Mouse (Mus musculus): Measurements from ENCODE around the gene Slc13a2. TPM values are rescaled to one million over a fixed set of nuclear protein-coding genes. Genes with fewer than 3 reads are reported as not detected.

Gene Slc13a2
- polyA plus RNA-seq, 1 experiment from 2014 or later, result 0.08 TPM

- H3K4me3 ChIP-seq (ENCODE audit: low read depth, low read length), result peak within 1 kb of the TSS; percentile 63
- no peaks in the 10 kb centered on the region for H3K27me3 ChIP-seq (ENCODE audit: insufficient read depth, low read length)
- under 1% methylated on average over 41 of the region's 41 CpGs for WGBS (ENCODE audit: insufficient replicate concordance)
- TF ChIP-seq EP300 (IDR thresholded peaks at IDR 0.05; ENCODE audit: low read depth), result no peak
- no peak for TF ChIP-seq CTCF (IDR thresholded peaks at IDR 0.05; ENCODE audit: low read depth)
- peak within 1 kb of the TSS; percentile 82 for H3K27ac ChIP-seq (ENCODE audit: low read depth)
- ATAC-seq (peak; percentile 88), DNase-seq (peak; percentile 86)
- no peaks in the 10 kb centered on the region for H3K36me3 ChIP-seq (replicated peaks; ENCODE audit: insufficient read depth, low read length)
- peak within 1 kb of the TSS; percentile 81 for H3K4me2 ChIP-seq (ENCODE audit: low read depth, low read length)
- H3K4me1 ChIP-seq (ENCODE audit: insufficient read depth), result peaks cover 25% of the 10 kb centered on the region
- no peaks in the 10 kb centered on the region for H3K9me3 ChIP-seq (ENCODE audit: low read length)
- peak within 1 kb of the TSS; percentile 65 for H3K9ac ChIP-seq (replicated peaks)
Measured at GRCm38 (mm10) chr11:78465568-78466180, 43.7 kb upstream of the Slc13a2 start, which contains the start of gene Slc46a1. Gene Slc46a1, plus strand, starts transcription at chr11:78465697.

- WGBS (ENCODE audit: insufficient replicate concordance), result 48% methylated on average over 9 of the region's 9 CpGs
- TF ChIP-seq EP300 (IDR thresholded peaks at IDR 0.05; ENCODE audit: low read depth) (no peak), CTCF (IDR thresholded peaks at IDR 0.05; ENCODE audit: low read depth) (no peak)
- Histone ChIP-seq H3K27me3 (ENCODE audit: insufficient read depth, low read length) (no peaks in the 10 kb centered on the region), H3K4me2 (ENCODE audit: low read depth, low read length) (peak overlapping the region; percentile 81), H3K27ac (ENCODE audit: low read depth) (no peak overlapping the region), H3K36me3 (replicated peaks; ENCODE audit: insufficient read depth, low read length) (no peaks in the 10 kb centered on the region), H3K4me3 (ENCODE audit: low read depth, low read length) (peak overlapping the region; percentile 63; the same call in 1 of the 2 replicates), H3K4me1 (ENCODE audit: insufficient read depth) (peaks cover 25% of the 10 kb centered on the region), H3K9me3 (ENCODE audit: low read length) (no peaks in the 10 kb centered on the region), H3K9ac (replicated peaks) (no peak overlapping the region)
- ATAC-seq (no peak), DNase-seq (no peak)
Measured at GRCm38 (mm10) chr11:78465116-78465515, 43.1 kb upstream of the Slc13a2 start.

- Histone ChIP-seq H3K9ac (replicated peaks) (no peak overlapping the region), H3K4me2 (ENCODE audit: low read depth, low read length) (no peak overlapping the region)
Measured at GRCm38 (mm10) chr11:78463286-78464036, 41.4 kb upstream of the Slc13a2 start.

GRCm38 (mm10) chr11:78462669-78463068 lies 40.7 kb upstream of the Slc13a2 start:
- DNase-seq (no peak), ATAC-seq (no peak)
- Histone ChIP-seq H3K9ac (replicated peaks) (no peak overlapping the region), H3K4me1 (ENCODE audit: insufficient read depth) (peaks cover 25% of the 10 kb centered on the region), H3K9me3 (ENCODE audit: low read length) (no peaks in the 10 kb centered on the region), H3K4me2 (ENCODE audit: low read depth, low read length) (no peak overlapping the region), H3K36me3 (replicated peaks; ENCODE audit: insufficient read depth, low read length) (no peaks in the 10 kb centered on the region), H3K27me3 (ENCODE audit: insufficient read depth, low read length) (no peaks in the 10 kb centered on the region), H3K27ac (ENCODE audit: low read depth) (no peak overlapping the region), H3K4me3 (ENCODE audit: low read depth, low read length) (no peak overlapping the region)
- no peak for TF ChIP-seq EP300 (IDR thresholded peaks at IDR 0.05; ENCODE audit: low read depth)
- TF ChIP-seq CTCF (IDR thresholded peaks at IDR 0.05; ENCODE audit: low read depth), result no peak
- WGBS (ENCODE audit: insufficient replicate concordance), result 79% methylated on average over 5 of the region's 5 CpGs

More at GRCm38 (mm10) chr11:78463286-78464036, 41.4 kb upstream of the Slc13a2 start:
- WGBS (ENCODE audit: insufficient replicate concordance), result 55% methylated on average over 13 of the region's 13 CpGs
- ATAC-seq (no peak), DNase-seq (no peak)
- TF ChIP-seq EP300 (IDR thresholded peaks at IDR 0.05; ENCODE audit: low read depth), result no peak
- TF ChIP-seq CTCF (IDR thresholded peaks at IDR 0.05; ENCODE audit: low read depth), result no peak
- Histone ChIP-seq H3K9me3 (ENCODE audit: low read length) (no peaks in the 10 kb centered on the region), H3K36me3 (replicated peaks; ENCODE audit: insufficient read depth, low read length) (no peaks in the 10 kb centered on the region), H3K27ac (ENCODE audit: low read depth) (no peak overlapping the region), H3K4me3 (ENCODE audit: low read depth, low read length) (no peak overlapping the region), H3K4me1 (ENCODE audit: insufficient read depth) (peaks cover 25% of the 10 kb centered on the region), H3K27me3 (ENCODE audit: insufficient read depth, low read length) (no peaks in the 10 kb centered on the region)

GRCm38 (mm10) chr11:78461894-78462293 lies 39.9 kb upstream of the Slc13a2 start:
- no peak for TF ChIP-seq EP300 (IDR thresholded peaks at IDR 0.05; ENCODE audit: low read depth)
- TF ChIP-seq CTCF (IDR thresholded peaks at IDR 0.05; ENCODE audit: low read depth), result peak; percentile 57
- DNase-seq (no peak), ATAC-seq (no peak)
- Histone ChIP-seq H3K4me2 (ENCODE audit: low read depth, low read length) (no peak overlapping the region), H3K27me3 (ENCODE audit: insufficient read depth, low read length) (no peaks in the 10 kb centered on the region), H3K27ac (ENCODE audit: low read depth) (no peak overlapping the region), H3K36me3 (replicated peaks; ENCODE audit: insufficient read depth, low read length) (no peaks in the 10 kb centered on the region), H3K4me1 (ENCODE audit: insufficient read depth) (peaks cover 22% of the 10 kb centered on the region), H3K9ac (replicated peaks) (no peak overlapping the region), H3K4me3 (ENCODE audit: low read depth, low read length) (no peak overlapping the region), H3K9me3 (ENCODE audit: low read length) (no peaks in the 10 kb centered on the region)
- WGBS (ENCODE audit: insufficient replicate concordance), result 57% methylated on average over 1 of the region's 1 CpGs

GRCm38 (mm10) chr11:78458740-78459139 lies 36.7 kb upstream of the Slc13a2 start:
- Histone ChIP-seq H3K4me1 (ENCODE audit: insufficient read depth) (no peaks in the 10 kb centered on the region), H3K9me3 (ENCODE audit: low read length) (no peaks in the 10 kb centered on the region), H3K9ac (replicated peaks) (no peak overlapping the region), H3K27ac (ENCODE audit: low read depth) (no peak overlapping the region), H3K4me2 (ENCODE audit: low read depth, low read length) (no peak overlapping the region), H3K4me3 (ENCODE audit: low read depth, low read length) (no peak overlapping the region), H3K27me3 (ENCODE audit: insufficient read depth, low read length) (no peaks in the 10 kb centered on the region), H3K36me3 (replicated peaks; ENCODE audit: insufficient read depth, low read length) (no peaks in the 10 kb centered on the region)
- ATAC-seq (no peak), DNase-seq (no peak)
- 64% methylated on average over 17 of the region's 17 CpGs for WGBS (ENCODE audit: insufficient replicate concordance)
- TF ChIP-seq EP300 (IDR thresholded peaks at IDR 0.05; ENCODE audit: low read depth), result no peak
- no peak for TF ChIP-seq CTCF (IDR thresholded peaks at IDR 0.05; ENCODE audit: low read depth)

All from liver, postnatal 0 days (tissue).